Mouse (Mus musculus) liver, adult 2 months (tissue): Measurements from ENCODE around the gene Gm28845. TPM values are rescaled to one million over a fixed set of nuclear protein-coding genes. Genes with fewer than 3 reads are reported as not detected.

ENCODE experiments used
- DNase-seq: peaks from one replicate; pipeline ENCODE4 v3.0.0-alpha.2; 2011; ENCODE audit warnings: low read depth, low spot score; ENCODE audit errors: extremely low read depth
- H3K27ac ChIP-seq: fragments of 200-500 bp; replicated peaks from 2 replicates; pipeline ENCODE4 v1.5.1; 2012; ENCODE audit warnings: low read depth, mild to moderate bottlenecking, control low read depth, inconsistent platforms, low read length; ENCODE audit not compliant: insufficient read depth
- H3K27me3 ChIP-seq: fragments of 200-500 bp; 2 replicates; pipeline ENCODE4 v1.6.1; 2012; ENCODE audit warnings: mild to moderate bottlenecking, moderate library complexity, low read length, inconsistent platforms; ENCODE audit not compliant: control insufficient read depth, insufficient read depth
- H3K36me3 ChIP-seq: fragments of 200-500 bp; 2 replicates; pipeline ENCODE4 v1.6.1; 2012; ENCODE audit warnings: low read length, inconsistent platforms; ENCODE audit not compliant: control insufficient read depth, insufficient read depth
- H3K4me1 ChIP-seq: fragments of 200-500 bp; 2 replicates; pipeline ENCODE4 v1.6.1; 2011; ENCODE audit warnings: low read length; ENCODE audit not compliant: control insufficient read depth, insufficient read depth
- H3K4me3 ChIP-seq: fragments of 200-500 bp; 2 replicates; pipeline ENCODE4 v1.5.1; 2011; ENCODE audit warnings: low read depth, mild to moderate bottlenecking, control low read depth, low read length, moderate library complexity; ENCODE audit not compliant: insufficient read depth
- H3K79me2 ChIP-seq: fragments of 200-500 bp; 2 replicates; pipeline ENCODE4 v1.6.1; 2012; ENCODE audit warnings: inconsistent platforms, mild to moderate bottlenecking, low read length, moderate library complexity; ENCODE audit not compliant: control insufficient read depth, insufficient read depth
- H3K9ac ChIP-seq: fragments of 200-500 bp; 2 replicates; pipeline ENCODE4 v1.6.1; 2012; ENCODE audit warnings: low read depth, mild to moderate bottlenecking, control low read depth, inconsistent platforms, low read length
- CTCF ChIP-seq: fragments of 200-500 bp; IDR thresholded peaks from 2 replicates; pipeline ENCODE4 v1.5.1; 2011; ENCODE audit warnings: low read depth, low read length, control low read depth
- POLR2A ChIP-seq: fragments of 200-500 bp; IDR thresholded peaks from 2 replicates; pipeline ENCODE4 v1.6.1; 2011; ENCODE audit warnings: low read length, control low read depth; ENCODE audit not compliant: insufficient read depth; ENCODE audit errors: extremely low read depth
- WGBS: fragments of 180-500 bp; shearing (Covaris S2); methylation state at CpG from one replicate; pipeline ENCODE4 v1.1.7; 2018; 5-methylcytosine and 5-hydroxymethylcytosine counted together
- polyA plus RNA-seq: library from polyadenylated mRNA; depleted of rRNA; stranded (reverse); fragments of >200 nt; gene quantifications from 2 replicates; pipeline ENCODE4 v1.2.3, GENCODE M21; 2012
- total RNA-seq: library from RNA; depleted of rRNA; stranded (reverse); fragments of >200 nt; gene quantifications from 2 replicates; pipeline ENCODE4 v1.2.3, GENCODE M21; 2014

Gm28845 gene
- total and polyA plus RNA-seq, 2 experiments: not detected

DNA sequence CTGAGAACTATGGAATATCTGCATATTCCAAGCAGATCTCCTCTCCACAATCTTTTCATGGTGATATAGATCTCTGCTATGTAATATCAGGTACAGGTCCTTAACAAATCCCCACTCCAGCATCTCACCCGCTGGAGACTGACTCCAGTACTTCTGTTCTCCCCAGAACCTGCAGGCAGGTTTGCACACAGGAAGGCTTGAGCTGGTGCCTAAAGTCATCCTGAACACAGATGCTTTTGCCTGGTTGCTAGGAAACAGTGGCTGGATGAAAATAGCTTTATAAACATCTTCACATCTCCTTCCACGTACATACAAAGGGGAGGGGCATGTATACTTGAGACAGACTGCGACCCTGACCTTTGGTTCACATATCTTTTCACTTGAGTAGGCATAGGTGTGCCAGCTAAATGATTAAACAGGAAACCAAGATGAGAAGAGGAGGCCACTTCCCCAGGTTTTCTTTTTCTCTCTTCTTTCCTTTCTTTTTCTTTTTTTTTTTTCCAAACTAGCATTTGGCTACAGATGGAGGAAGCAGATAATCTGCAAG, 10.3 kb upstream of the Gm28845 start:
- H3K36me3 ChIP-seq: no peaks in the 10 kb centered on the region
- no peak for TF ChIP-seq POLR2A
- TF ChIP-seq CTCF: no peak
- H3K9ac ChIP-seq: no peak overlapping the region
- no peak overlapping the region for H3K27ac ChIP-seq
- H3K79me2 ChIP-seq: no peaks in the 10 kb centered on the region
- WGBS: 81% methylated on average over 3 of the region's 3 CpGs
- no peaks in the 10 kb centered on the region for H3K27me3 ChIP-seq
- H3K4me3 ChIP-seq: no peak overlapping the region
- no peaks in the 10 kb centered on the region for H3K4me1 ChIP-seq
- no peak for DNase-seq

DNA sequence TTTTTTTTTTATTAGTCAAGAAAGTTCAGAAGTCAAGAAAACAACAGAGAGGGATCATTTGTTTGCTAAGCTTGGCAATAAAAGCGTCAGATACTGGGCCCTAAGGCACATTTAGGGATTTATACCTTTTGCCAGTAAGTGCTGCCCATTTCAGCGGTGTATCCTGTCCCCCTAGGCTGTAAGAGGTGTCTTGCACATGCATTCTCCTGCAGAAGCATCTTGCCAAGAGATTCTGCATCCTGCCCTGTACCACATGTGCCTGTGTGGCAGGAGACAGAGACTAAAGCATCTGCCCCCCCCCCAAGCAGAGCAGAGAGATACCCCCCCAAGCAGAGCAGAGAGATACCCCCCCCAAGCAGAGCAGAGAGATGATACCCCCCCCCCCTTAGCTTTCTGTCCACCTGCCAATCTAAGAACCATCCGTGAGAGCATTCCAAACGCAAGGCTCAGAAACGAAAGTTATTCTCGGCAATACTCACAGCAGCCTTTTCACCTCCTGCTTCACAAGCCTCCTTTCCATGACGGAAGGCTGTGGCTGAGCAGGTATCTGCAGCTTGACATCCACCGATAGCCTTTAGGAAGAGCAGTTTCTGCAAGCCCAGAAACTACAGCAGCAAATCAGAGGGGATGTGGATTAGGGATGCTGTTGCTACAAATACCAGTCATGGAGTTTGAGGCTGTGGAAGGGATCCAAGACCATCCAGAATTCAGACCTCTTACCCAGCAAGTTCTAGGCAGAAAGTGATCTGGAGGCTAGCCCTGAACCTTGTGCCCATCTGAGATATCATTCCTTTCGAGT, 3.4 kb upstream of the Gm28845 start, which contains the start of gene D630023F18Rik:
Gene D630023F18Rik, minus strand, starts transcription at position 641 of the 799 bp plus-strand sequence.
- no peak within 1 kb of the TSS for H3K27ac ChIP-seq
- no peak within 1 kb of the TSS for H3K4me3 ChIP-seq

DNA sequence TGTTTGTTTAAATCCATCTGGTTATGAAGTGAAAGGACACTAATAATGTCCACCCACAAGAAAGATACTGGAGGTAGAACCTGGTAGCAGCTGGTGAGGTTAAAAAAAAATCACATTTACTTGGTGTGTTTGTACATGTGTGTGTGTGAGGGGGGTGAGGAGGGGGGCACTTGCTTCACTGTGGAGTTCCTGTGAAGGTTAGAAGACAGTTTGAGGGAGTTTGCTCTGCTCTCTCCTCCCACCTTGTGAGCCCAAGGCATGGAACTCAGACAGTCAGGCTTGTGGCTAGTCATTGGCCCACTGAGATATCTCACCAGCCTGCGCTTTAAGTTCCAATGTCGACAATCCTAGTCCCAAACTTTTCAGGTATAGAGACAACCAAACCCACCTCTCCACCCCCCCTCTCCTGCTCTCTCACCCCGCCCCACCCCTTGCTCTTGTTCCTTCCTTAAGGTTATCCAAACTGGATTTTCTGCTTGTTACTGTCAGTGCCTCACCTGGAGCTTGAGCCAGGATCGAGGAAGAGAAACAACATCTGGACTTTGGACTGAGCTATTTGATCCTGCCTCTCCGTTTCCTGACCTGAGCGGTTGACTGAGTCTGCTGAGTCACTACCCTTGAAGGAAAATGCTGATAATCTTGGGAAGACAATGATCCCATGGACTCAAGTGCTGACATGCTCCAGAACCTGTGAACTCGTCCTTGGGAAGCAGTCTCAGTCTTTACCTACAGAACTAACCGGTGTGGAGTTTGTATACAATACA, 1.0 kb downstream of the Gm28845 start:
- no peak overlapping the region for H3K4me3 ChIP-seq
- TF ChIP-seq CTCF (no peak), POLR2A (no peak)
- WGBS: 41% methylated on average over 8 of the region's 8 CpGs
- peaks cover 16% of the 10 kb centered on the region for H3K4me1 ChIP-seq
- no peaks in the 10 kb centered on the region for H3K27me3 ChIP-seq
- no peaks in the 10 kb centered on the region for H3K79me2 ChIP-seq
- H3K9ac ChIP-seq: no peak overlapping the region
- DNase-seq: peak; percentile 81
- peak overlapping the region; percentile 49; the same call in 1 of the 2 replicates for H3K27ac ChIP-seq
- no peaks in the 10 kb centered on the region for H3K36me3 ChIP-seq

More for the DNA sequence above, 3.4 kb upstream of the Gm28845 start, which contains the start of gene D630023F18Rik:
- H3K4me1 ChIP-seq: peaks cover 13% of the 10 kb centered on the region
- DNase-seq: no peak
- 34% methylated on average over 9 of the region's 9 CpGs for WGBS
- H3K36me3 ChIP-seq: no peaks in the 10 kb centered on the region
- H3K27me3 ChIP-seq: no peaks in the 10 kb centered on the region
- no peak within 1 kb of the TSS for H3K9ac ChIP-seq
- TF ChIP-seq POLR2A (no peak), CTCF (no peak)
- H3K79me2 ChIP-seq: no peaks in the 10 kb centered on the region

DNA sequence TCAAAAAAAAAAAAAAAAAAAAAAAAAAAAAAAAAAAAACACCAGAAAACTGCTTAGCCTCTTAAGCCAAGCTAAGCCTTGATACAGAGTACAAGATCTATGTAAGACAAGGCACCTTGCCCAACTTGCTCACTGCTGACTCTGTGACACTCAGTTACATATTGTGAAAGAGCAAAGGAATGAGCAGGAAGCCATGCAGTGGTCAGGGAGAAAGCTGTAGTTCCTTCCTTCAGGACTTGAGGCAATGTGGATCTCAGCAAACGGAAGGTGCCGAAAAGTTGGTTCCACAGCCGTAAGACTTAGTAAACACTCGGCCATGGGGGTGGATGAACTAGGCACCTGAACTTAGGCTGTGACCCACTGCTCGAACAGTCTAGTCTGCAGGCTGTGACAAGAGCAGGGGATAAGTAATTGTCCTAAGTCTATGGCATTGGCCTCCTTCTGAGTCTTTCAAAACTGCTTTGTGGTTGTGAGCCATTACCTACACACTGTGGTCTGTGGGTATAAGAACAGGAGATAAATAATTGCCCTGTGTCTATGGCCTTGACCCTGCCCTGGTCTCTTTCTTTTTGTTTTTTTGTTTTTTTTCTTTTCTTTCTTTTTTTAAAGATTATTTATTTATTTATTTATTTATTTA, 5.7 kb downstream of the Gm28845 start:
- peak; percentile 66 for DNase-seq

DNA sequence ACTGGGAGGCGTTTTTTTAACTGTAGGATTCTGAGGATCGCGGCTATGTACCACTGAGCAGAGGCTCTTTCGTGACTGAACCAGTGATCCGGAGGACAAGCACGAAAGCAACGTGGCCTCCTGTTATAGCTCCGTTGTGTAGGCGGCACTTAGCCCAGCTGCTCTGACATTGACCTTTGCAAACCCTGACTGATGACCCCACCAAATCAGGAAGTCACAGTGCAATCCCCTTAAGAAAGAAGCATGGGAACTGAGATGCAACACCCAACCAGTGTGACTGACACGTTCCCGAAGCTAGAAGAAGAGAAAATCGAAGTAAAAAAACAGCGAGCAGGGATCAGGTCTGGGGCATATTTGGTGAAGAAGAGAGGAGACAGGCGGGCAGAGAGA, 6.6 kb downstream of the Gm28845 start:
- peak overlapping the region; percentile 64 for H3K9ac ChIP-seq
- H3K4me3 ChIP-seq: peak overlapping the region; percentile 33
- peak; percentile 78 for DNase-seq
- H3K4me1 ChIP-seq: peaks cover 5% of the 10 kb centered on the region; the same call in 1 of the 2 replicates
- no peak for TF ChIP-seq CTCF
- TF ChIP-seq POLR2A: no peak
- H3K36me3 ChIP-seq: no peaks in the 10 kb centered on the region
- H3K27ac ChIP-seq: peak overlapping the region; percentile 85
- no peaks in the 10 kb centered on the region for H3K79me2 ChIP-seq
- no peaks in the 10 kb centered on the region for H3K27me3 ChIP-seq
- WGBS: 8% methylated on average over 14 of the region's 14 CpGs

More for the DNA sequence above, 5.7 kb downstream of the Gm28845 start:
- no peak for TF ChIP-seq CTCF
- no peak for TF ChIP-seq POLR2A
- Histone ChIP-seq H3K4me3 (no peak overlapping the region), H3K4me1 (peaks cover 13% of the 10 kb centered on the region), H3K27me3 (no peaks in the 10 kb centered on the region), H3K27ac (no peak overlapping the region), H3K36me3 (no peaks in the 10 kb centered on the region), H3K79me2 (no peaks in the 10 kb centered on the region), H3K9ac (no peak overlapping the region)
- WGBS: 86% methylated on average over 5 of the region's 5 CpGs
